Mouse (Mus musculus) liver, embryonic 11.5 days (tissue): ENCODE measurements at regions not wholly inside any gene's neighbourhood (a gene's known extent, or its start where the extent isn't known, plus 50 kb on each side); places are given as distances from the start of the nearest gene placed in this dataset.
A peak's percentile ranks its signal among the peaks of the same experiment; 100 is the strongest.

Experiments
- ATAC-seq: fragments of 200-750 bp; cut with Nextera tagmentation; replicated peaks from 2 replicates; pipeline ENCODE4 v1.8.0; 2017; ENCODE audit warnings: moderate number of reproducible peaks, mild to moderate bottlenecking, moderate TSS enrichment, moderate library complexity; ENCODE audit not compliant: low FRiP score
- DNase-seq: peaks from one replicate; pipeline ENCODE4 v3.0.0-alpha.2; 2017; ENCODE audit warnings: low spot score
- H3K27ac ChIP-seq: fragments of 300-500 bp; sonication (generic); 2 replicates; pipeline ENCODE4 v1.5.1; 2014; ENCODE audit warnings: mild to moderate bottlenecking, low read depth, low read length, control low read depth
- H3K27me3 ChIP-seq: fragments of 300-500 bp; sonication (generic); replicated peaks from 2 replicates; pipeline ENCODE4 v1.6.1; 2014; ENCODE audit warnings: low read length, mixed read lengths; ENCODE audit not compliant: control insufficient read depth, insufficient read depth
- H3K36me3 ChIP-seq: fragments of 300-500 bp; sonication (generic); 2 replicates; pipeline ENCODE4 v1.6.1; 2014; ENCODE audit warnings: mild to moderate bottlenecking, low read length, moderate library complexity, mixed read lengths; ENCODE audit not compliant: control insufficient read depth, insufficient read depth
- H3K4me1 ChIP-seq: fragments of 300-500 bp; sonication (generic); replicated peaks from 2 replicates; pipeline ENCODE4 v1.6.1; 2014; ENCODE audit warnings: low read length, mixed read lengths; ENCODE audit not compliant: control insufficient read depth, insufficient read depth
- H3K4me2 ChIP-seq: fragments of 300-500 bp; sonication (generic); 2 replicates; pipeline ENCODE4 v1.6.1; 2014; ENCODE audit warnings: mild to moderate bottlenecking, control low read depth, moderate library complexity
- H3K4me3 ChIP-seq: fragments of 300-500 bp; sonication (generic); 2 replicates; pipeline ENCODE4 v1.5.1; 2014; ENCODE audit warnings: low read depth, low read length, control low read depth
- H3K9ac ChIP-seq: fragments of 300-500 bp; sonication (generic); 2 replicates; pipeline ENCODE4 v1.6.1; 2014; ENCODE audit warnings: low read depth, low read length, control low read depth
- H3K9me3 ChIP-seq: fragments of 300-500 bp; sonication (generic); 2 replicates; pipeline ENCODE4 v1.6.1; 2016; ENCODE audit warnings: low read length, inconsistent platforms, mixed read lengths; ENCODE audit not compliant: control insufficient read depth
- WGBS: fragments of 180-500 bp; shearing (Covaris S2); extraction: QIAGEN DNeasy Blood & Tissue Kit; methylation state at CpG from one replicate; pipeline ENCODE4 v1.1.7; 2014; 5-methylcytosine and 5-hydroxymethylcytosine counted together

- ATAC-seq: peak; percentile 90
- 77% methylated on average over 11 of the region's 11 CpGs for WGBS
- Histone ChIP-seq H3K4me2 (no peak overlapping the region), H3K4me1 (no peaks in the 10 kb centered on the region), H3K9ac (no peak overlapping the region), H3K27me3 (no peaks in the 10 kb centered on the region), H3K9me3 (no peaks in the 10 kb centered on the region), H3K36me3 (no peaks in the 10 kb centered on the region), H3K4me3 (no peak overlapping the region), H3K27ac (no peak overlapping the region)
- no peak for DNase-seq
Measured at GRCm38 (mm10) chr10:26434586-26434985, 58.8 kb upstream of the L3mbtl3 start.

- DNase-seq: no peak
- Histone ChIP-seq H3K9ac (no peak overlapping the region), H3K36me3 (no peaks in the 10 kb centered on the region), H3K4me2 (no peak overlapping the region), H3K4me3 (no peak overlapping the region), H3K9me3 (no peaks in the 10 kb centered on the region), H3K27me3 (no peaks in the 10 kb centered on the region), H3K27ac (no peak overlapping the region), H3K4me1 (no peaks in the 10 kb centered on the region)
- ATAC-seq: no peak
- 93% methylated on average over 1 of the region's 1 CpGs for WGBS
Measured at GRCm38 (mm10) chr10:26440720-26441119, 64.9 kb upstream of the L3mbtl3 start.

DNA sequence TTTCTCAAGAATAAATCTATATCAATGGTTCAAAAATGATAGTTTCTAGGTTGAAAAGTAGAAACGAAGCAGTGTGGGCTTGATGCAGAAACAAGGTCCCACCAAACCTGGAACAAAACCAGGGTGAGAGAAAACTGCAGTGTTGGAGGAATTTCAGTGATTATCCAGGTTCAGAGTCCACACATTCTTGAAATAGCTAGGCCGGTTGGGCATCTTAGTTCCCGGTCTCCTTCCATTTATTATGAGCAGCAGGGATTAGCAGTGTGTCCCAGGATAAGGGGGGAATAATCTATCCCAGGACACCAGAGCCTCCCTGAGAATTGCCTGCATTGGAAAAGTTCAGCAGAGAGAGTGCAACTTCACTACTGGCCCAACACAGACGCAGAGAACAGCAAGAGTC lies 108.5 kb upstream of the L3mbtl3 start:
- Histone ChIP-seq H3K36me3 (no peaks in the 10 kb centered on the region), H3K9me3 (no peaks in the 10 kb centered on the region), H3K27me3 (no peaks in the 10 kb centered on the region), H3K9ac (no peak overlapping the region), H3K27ac (no peak overlapping the region), H3K4me2 (no peak overlapping the region), H3K4me3 (no peak overlapping the region), H3K4me1 (no peaks in the 10 kb centered on the region)
- 55% methylated on average over 4 of the region's 4 CpGs for WGBS
- ATAC-seq (no peak), DNase-seq (no peak)

DNA sequence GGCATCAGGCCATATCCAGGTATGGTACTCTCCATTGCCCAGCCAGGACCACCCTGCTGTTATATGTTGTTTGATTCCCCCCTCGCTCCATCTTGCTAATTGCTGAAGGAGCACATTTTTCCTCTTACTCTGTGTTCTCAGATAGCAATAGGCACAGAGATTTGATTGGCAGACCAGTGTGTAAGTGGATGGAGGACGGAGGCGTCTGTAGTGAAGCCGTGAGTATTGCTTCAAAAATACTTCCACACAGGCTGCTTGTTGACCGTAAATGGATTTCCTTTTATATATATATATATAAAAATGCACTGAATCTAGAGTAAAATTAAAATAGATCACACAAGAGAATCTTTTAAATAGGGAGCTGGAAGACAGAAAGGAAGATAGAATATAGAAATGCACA lies 115.6 kb upstream of the L3mbtl3 start:
- no peak for ATAC-seq
- 88% methylated on average over 5 of the region's 5 CpGs for WGBS
- Histone ChIP-seq H3K27me3 (no peaks in the 10 kb centered on the region), H3K36me3 (no peaks in the 10 kb centered on the region), H3K9ac (no peak overlapping the region), H3K4me3 (no peak overlapping the region), H3K27ac (no peak overlapping the region), H3K4me2 (no peak overlapping the region), H3K9me3 (no peaks in the 10 kb centered on the region), H3K4me1 (no peaks in the 10 kb centered on the region)
- DNase-seq: no peak

DNA sequence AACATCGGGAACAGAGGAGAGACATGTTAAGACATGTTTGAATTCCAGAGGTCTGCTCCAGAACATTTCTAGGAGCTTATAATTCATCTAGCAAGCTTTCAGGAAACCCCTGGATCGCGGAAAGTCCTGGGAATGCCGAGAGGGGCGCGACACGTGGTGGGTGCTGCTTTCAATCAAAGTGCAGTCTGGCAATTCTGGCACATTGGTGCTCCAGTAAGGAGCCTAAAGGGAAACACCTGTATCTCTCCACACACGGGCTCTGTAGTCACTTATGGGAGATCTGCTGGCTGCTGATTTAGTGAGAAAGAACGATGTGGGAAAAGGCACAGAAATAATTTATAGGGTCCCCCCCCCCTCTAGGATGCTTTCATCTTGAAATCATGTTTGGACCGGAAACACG lies 116.4 kb upstream of the L3mbtl3 start:
- no peak for ATAC-seq
- WGBS: 73% methylated on average over 11 of the region's 11 CpGs
- Histone ChIP-seq H3K36me3 (no peaks in the 10 kb centered on the region), H3K4me3 (no peak overlapping the region), H3K27me3 (no peaks in the 10 kb centered on the region), H3K27ac (no peak overlapping the region), H3K4me1 (no peaks in the 10 kb centered on the region), H3K9ac (no peak overlapping the region), H3K9me3 (no peaks in the 10 kb centered on the region), H3K4me2 (no peak overlapping the region)
- no peak for DNase-seq

DNA sequence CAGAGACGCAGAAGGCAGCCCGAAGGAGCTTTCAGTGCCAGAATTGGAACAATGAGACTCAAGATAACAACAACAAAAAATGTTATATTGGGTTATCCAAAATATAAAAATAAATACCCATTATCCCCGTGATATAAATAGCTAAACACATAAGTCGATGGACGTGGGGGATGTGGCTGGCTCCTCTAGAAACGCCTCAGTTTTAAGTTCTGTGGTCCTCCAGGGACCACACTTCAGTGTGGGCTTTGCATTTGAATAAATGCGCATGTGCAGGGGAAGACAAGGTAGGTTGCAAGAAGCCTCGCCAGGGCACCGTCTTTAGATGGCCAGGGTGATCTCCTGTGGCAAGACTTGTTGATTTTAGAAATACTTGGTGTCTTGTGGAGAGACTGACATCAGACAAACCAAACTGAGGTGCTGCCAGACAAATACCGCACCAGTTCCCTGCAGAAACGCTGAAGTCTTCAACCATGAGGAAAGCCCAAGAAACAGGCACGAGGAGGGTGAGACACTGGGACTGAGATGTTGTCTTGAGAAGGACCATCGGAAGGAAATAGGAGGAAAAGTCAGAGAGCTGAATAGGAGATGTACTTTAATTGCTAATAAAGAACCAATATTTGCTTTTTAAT lies 117.2 kb upstream of the L3mbtl3 start:
- ATAC-seq: no peak
- no peaks in the 10 kb centered on the region for H3K36me3 ChIP-seq
- H3K4me2 ChIP-seq: no peak overlapping the region
- no peak overlapping the region for H3K4me3 ChIP-seq
- H3K27ac ChIP-seq: no peak overlapping the region
- no peaks in the 10 kb centered on the region for H3K27me3 ChIP-seq
- no peak for DNase-seq
- H3K9me3 ChIP-seq: no peaks in the 10 kb centered on the region
- WGBS: 77% methylated on average over 13 of the region's 13 CpGs
- H3K4me1 ChIP-seq: no peaks in the 10 kb centered on the region
- H3K9ac ChIP-seq: no peak overlapping the region

- ATAC-seq: no peak
- H3K27me3 ChIP-seq: no peaks in the 10 kb centered on the region
- no peak overlapping the region for H3K4me2 ChIP-seq
- H3K4me1 ChIP-seq: no peaks in the 10 kb centered on the region
- WGBS: 90% methylated on average over 2 of the region's 2 CpGs
- DNase-seq: no peak
- H3K36me3 ChIP-seq: no peaks in the 10 kb centered on the region
- H3K9ac ChIP-seq: no peak overlapping the region
- no peaks in the 10 kb centered on the region for H3K9me3 ChIP-seq
- H3K27ac ChIP-seq: no peak overlapping the region
- no peak overlapping the region for H3K4me3 ChIP-seq
Measured at GRCm38 (mm10) chr10:26493801-26494200, 118.0 kb upstream of the L3mbtl3 start.

DNA sequence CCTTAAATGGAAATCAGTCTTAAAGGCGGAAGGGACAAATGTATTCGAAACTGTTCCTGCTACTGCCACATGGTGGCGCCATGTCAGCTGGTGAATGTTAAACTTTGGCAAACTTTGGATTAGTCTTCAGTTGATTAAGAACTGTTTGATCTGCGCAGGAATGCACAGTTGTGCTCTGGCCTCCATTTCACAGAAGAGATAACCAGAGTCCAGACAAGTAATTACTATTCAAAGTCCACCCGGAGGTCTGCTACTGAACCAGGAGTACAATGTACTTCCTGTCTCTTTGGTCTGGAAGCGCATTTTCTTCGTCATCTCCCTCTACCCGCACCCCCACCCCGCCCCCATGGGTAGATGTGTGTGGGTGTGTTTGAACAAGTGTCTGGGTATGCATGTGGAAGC lies 118.6 kb upstream of the L3mbtl3 start:
- Histone ChIP-seq H3K9me3 (no peaks in the 10 kb centered on the region), H3K9ac (no peak overlapping the region), H3K36me3 (no peaks in the 10 kb centered on the region), H3K4me1 (no peaks in the 10 kb centered on the region), H3K27ac (no peak overlapping the region), H3K27me3 (no peaks in the 10 kb centered on the region), H3K4me3 (no peak overlapping the region), H3K4me2 (peak overlapping the region; percentile 28)
- WGBS: 52% methylated on average over 9 of the region's 9 CpGs
- no peak for DNase-seq
- ATAC-seq: no peak; the same call in 1 of the 2 replicates

DNA sequence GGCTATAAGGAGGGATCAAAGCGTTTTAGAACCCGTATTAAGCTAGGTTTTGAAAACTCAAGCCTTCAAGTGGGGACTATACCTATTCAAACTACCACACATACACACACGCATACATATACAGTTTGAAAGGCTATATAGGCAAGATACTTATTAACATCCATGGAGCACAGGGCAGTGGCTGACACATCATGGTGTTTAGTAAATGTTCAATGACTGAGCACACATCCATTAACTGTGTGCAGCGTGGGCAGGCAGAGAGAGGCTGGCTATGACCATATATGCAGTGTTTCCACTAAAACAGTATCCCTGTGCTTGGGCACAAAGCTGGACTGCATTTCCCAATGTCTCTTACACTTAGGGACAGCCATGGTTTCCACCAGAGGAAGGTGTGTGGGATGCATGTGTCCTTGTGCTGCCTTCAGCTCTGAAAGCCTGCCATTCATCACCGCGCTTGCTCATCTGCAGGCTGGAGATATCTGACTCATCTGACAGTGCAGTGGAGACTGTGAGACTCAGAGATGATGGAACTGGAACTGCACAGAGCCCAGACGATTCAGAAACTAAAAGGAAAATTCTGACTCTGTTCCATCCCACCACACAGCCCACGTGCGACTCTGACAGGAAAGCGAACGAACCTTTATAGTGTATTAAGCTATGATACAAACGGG lies 124.6 kb upstream of the L3mbtl3 start:
- Histone ChIP-seq H3K4me1 (no peaks in the 10 kb centered on the region), H3K27ac (no peak overlapping the region), H3K27me3 (no peaks in the 10 kb centered on the region), H3K4me3 (no peak overlapping the region), H3K9ac (no peak overlapping the region), H3K9me3 (no peaks in the 10 kb centered on the region), H3K36me3 (no peaks in the 10 kb centered on the region), H3K4me2 (no peak overlapping the region)
- ATAC-seq: no peak
- WGBS: 86% methylated on average over 12 of the region's 12 CpGs
- DNase-seq: no peak
